Mouse (Mus musculus): ENCODE data around the gene Hacl1.

Hacl1 gene

DNA sequence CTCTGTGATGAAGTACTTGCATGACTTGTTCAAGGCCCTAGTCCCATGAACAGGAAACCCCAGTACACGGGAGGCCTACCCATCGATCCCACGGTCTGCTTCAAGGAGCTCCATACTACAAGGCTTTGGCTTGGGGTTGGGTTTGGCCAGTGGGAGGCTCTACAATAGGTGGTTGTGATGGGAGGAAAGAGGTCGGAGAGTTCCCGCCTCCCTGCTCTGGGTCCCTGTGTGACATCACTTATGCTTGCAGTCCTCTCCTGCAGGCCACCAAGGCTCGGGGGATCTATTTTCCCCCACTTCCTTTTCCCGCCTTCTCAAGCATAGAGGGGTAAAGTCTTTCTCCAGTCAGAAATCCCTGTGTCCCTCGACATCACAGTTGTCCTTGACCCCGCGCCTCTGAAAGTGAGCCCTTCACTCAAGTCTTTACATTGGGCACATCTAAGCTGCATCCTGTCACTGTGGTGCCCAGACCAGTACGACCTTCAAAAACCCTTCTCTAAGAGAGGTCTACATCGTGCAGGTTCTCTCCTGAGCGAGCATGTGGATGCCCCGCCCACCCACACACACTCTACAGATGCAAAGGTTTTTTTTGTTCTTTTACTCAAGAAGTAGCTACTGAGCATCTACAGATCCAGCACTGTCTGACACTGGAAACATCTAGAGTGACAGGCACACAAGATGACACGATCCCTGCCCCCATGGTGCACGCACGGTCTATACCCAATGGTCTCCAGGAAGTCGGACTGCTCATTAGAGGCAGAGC lies 66.0 kb downstream of the Hacl1 start:
- DNase-seq (ENCODE audit: low spot score): no peak

DNA sequence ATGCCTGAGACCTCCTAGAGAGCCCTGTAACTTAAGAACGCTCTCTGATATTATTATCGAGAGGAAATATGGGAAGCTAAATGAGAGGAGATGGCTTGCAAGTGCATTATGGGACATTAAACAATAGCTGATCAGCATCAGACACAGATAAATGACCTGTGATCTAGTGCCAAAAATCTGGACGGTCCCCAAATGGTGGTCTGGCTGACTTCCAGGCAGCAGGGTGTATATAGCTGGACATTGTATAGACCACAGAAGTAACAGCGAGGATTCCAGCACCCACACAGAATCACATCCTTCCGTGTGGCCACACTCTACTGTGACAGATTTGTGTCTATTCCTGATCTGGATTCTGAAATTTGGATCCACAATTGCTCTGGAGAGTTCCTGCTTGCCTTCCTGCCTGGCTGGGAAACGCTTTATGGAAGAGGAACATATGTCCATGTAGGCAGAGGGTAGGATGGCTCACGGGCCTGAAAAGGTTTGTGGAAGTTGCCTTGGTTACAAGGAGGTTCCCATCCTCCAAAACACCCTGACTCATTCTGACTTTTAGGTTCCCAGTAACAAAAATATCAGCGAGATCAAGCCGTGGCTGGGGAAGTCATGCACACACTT lies 68.4 kb downstream of the Hacl1 start:
- DNase-seq (ENCODE audit: low spot score): no peak

DNA sequence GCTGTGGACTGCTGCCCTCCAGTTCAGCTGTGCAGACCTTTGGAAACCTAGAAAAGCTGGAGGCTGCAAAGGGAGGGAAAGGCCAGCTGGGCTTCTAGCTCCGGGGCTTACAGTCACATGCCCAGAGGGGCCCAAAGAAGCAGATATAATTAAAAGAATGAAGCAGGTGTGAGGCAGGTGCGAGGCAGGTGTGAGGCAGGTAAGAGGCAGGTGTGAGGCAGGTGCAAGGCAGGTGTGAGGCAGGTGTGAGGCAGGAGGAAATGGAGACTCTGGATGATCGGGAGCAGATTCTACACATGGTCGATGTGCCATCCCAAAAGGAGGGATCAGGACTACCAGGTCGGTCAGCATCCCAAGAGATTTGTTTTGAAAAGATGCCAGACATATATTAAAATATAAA lies 69.7 kb downstream of the Hacl1 start:
- no peak for DNase-seq (ENCODE audit: low spot score)

DNA sequence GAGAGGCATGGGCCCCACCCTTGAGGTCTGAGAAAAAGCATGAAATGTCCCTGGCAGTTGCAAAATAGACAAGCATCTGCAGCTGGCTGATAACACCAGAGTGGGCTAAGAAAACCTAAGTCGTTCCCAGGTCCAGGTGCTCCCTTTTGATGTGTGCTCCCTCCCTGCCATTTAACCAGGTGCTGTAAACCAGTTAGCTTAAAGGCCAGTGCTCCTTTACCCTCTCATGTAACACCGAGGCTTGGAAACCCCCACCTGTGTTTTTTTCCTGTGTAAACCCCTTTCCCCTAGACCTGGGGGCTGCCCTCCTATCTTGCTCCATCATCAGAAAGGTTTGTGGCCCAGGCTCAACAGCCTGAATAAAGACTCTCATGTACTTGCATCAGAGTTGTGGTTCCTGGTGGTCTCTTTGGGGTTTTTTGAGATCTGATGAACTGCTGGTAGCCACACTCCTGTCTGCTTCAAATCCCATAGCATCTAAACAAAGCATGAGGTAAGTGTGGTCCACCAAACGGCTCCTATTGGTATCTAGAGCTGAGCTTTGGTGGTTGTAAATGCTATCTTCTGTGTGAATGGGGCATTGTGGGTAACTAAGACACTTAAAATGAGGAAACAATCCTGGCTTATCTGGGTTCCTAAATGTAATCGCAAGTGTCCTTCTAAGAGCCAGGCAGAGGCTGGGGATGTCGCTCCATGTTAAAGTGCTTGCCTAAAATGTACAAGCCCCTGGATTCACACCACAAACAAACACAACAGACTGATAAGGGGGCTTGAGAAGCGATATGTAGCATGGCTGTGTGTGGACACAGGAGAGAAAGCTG lies 70.7 kb downstream of the Hacl1 start:
- no peak for DNase-seq (ENCODE audit: low spot score)

DNA sequence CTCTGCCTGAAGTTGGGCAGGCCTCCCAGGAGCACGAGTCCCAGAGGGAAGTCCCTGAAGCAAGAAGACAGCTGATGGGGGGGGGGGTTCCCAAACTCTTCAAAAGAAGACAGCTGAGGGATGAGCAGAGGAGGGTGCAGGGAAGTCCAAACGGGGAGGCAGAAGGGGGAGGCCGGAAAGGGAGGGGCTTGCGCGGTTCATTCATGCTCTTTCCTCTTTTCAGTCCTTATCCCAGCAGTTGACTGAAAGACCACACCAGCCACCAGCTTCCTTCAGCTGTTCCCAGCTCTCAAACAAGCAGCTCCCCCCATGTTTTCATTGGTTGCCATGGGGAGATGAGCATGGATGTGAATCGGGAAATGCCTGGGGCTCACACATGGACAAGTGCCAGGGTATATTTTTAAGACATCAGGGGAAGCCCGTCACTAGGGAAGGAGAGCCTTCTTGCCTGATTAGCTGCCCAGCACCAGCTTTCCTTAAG lies 71.9 kb downstream of the Hacl1 start:
- no peak for DNase-seq (ENCODE audit: low spot score)

DNA sequence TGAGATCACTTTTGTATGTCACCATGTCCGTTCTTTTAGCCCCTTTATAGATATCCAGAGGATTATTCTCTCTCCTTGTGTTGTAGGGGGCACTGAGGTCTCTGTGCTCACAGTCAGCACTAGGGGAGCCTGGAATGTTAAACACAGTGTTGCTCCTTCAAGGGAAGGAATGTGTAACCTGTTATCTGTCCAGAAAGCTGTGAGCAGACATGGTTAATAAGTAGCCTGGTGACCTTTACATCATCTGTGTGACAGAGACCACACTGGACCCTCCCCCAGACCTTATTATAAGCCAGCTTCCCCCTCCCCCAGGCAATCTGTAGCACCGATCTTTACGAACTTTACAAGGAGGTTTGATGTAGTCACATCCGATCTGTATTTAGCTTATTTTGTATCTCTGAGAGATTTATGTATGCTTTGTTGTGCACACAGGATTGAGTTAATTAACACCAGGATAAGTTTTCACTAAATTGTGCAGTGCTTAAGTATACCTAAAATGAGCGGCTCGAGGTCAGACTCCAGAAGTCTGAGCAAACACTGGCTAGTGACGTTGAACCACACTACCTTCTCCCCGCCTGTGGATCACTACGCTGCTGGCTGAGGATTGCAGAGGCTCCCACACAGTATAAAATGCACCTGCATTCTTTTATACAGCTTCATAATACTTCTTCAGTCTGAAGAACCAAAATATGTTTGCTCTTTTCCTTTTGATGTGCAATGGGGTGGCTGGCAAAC lies 75.4 kb downstream of the Hacl1 start:
- no peak for DNase-seq (ENCODE audit: low spot score)

DNA sequence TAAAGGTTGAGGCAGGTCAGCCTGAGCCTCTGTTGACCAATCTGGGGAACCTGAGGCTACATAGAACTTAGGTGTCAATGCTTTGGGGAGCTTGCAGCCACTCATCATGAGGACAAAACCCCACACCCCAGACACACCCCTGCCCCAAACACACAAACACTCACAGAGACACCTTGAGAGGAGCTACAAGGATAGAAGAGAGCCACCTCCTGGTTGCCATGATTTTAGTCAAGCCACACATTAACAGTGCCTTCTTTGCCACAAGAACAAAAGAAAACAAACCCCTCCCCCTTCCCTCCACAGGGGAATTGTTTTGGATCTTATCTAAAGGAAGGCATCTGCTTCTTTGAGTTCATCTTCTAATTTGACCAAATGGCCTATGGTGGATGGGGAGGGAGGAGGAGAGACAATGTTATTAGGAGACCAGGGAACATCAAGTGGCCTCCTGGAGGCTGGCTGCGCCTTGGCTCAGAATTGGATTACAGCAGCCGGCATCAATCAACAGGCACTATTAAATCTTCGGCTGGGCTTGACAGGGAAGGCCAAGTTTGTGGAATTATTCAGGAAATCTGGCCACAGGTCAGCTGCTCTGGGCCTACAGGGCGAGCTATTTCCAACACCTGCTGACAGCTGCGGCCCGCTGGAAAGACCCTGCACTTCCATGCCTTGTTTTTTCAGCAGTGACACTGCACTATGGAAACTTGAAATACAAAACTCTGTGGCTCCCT lies 76.5 kb downstream of the Hacl1 start:
- DNase-seq (ENCODE audit: low spot score): no peak

DNA sequence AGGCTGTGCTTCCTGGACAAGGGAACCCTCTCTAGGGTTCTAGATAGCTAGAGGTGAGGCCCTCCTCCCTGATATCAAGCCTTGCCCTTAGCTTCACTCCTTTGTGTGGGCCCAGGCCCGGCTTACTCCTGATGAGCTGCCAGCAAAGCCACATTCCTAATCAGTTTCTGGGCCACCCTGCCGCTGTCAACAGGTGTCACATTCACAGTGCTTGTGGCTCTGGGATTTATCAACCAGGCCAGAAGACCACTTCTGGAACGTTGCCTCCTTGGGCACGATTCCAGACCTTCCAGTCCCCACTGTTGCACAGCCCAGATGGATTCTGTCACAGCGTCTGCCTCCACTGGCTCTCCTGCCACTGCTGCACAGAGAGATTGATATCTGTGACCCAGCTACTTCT lies 80.2 kb downstream of the Hacl1 start:
- DNase-seq (ENCODE audit: low spot score): no peak

DNA sequence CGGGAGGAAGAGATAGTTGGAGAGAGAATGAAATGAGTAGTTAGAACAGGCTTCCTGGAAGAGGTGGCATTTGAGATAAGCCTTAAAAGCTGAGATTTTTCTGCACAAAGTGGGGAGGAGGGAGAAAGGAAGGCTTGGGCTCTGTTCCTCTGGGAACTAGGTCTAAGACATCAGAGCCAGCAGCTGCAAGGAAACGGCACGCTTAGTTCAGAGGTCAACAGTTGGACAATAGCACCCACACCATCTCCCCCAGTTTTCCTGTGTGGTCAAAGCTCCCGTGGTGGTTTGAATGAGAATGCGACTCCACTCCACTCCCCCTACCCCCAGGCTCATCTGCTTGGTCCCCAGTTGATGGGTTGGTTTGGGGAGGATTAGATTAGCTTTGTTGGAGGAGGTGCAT lies 81.9 kb downstream of the Hacl1 start:
- no peak for DNase-seq (ENCODE audit: low spot score)

DNA sequence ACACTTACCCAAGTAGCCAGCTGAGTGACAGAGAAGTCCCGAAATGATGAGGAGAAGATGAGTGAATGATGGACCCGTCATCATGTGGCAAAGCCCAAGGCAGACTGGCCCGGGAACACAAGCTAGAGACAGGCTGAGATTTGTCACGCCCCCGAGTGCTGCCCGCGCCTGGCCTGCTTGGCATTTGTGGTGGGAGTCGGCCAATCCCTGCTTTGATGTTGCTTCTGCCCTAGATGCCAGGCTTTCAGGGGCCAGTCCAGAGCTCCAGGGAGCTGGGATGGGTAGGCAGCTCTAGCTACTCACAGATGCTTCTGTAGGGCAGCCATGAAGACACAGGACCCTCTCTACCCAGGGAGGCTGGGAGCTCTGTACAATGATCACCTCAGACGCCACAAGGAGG lies 83.3 kb downstream of the Hacl1 start:
- DNase-seq (ENCODE audit: low spot score): no peak

DNA sequence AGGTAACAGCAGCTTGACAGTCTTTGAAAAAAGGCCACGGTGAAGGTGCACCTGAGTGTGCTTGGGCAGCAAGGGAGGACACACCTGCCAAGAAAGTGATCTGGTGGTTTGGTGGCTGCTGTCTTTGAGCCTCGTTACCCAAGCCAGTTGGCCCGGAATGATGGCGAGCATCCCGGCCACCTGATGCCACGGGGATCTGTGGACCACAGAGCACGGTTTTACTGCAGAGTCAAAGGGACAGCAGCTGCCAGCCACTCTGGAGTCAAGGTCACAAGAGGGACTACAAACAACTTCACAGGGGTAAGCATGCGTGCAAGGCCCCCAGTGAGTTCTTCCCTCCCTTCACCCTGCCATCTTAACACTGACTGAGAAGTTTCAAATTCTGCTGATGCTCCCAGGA lies 83.8 kb downstream of the Hacl1 start:
- no peak for DNase-seq (ENCODE audit: low spot score)

DNA sequence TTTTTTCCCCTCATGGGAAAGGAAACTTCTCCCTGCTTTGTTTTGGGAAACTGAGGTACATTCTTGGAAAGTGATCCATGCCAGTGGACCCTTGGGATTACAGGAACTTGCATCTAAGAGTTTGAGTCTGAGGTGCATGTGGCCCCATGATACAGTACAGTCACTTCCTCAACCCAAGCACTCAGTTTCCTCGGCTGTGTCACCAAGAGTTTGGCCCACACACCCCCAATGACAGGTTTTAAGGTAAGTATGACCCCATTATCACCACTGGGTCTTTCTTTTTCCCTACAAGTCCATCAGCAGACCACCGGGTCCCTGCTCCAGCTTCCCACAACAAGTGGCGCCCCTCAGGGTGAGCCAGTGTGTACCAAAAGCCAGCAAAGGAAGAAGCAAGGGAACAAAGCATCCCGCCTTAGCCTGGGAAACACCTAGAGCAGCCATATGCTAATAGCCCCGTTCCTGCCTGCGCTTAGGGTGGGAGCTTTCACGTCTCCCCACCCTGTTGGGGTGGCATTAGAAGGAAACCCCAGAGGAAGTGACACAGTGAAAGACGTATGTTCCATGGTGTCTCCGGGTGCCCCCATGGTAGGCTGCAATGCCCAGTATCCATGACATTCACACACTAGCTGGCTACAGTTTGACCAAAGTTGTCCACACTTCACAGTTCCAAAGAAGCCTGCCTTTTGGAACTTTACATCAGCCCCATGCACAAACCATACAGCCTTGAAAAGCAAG lies 84.4 kb downstream of the Hacl1 start:
- DNase-seq (ENCODE audit: low spot score): no peak

DNA sequence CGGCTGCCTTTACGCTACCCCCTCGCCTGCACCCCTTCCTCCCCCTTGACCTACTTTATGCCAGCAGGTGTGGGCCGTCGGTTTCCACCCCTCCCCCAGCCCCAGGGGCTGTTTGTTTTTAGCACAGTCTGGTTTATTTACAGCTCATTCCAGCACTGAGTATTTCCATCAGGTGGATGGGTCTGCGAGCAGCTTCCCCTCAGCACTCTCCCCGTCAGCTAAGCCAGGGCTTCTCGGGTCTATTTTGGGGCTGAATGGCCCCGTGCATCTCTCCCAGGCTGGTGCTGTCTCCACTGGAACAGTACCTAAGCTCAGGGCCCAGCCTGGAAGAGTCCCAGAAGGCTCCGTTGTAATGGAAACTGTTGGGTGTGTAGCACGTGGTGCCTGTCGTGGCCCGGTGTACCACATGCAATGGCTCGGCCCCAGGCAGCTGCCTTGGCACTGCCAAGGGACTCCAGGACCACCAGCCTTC lies 85.1 kb downstream of the Hacl1 start:
- DNase-seq (ENCODE audit: low spot score): no peak

DNA sequence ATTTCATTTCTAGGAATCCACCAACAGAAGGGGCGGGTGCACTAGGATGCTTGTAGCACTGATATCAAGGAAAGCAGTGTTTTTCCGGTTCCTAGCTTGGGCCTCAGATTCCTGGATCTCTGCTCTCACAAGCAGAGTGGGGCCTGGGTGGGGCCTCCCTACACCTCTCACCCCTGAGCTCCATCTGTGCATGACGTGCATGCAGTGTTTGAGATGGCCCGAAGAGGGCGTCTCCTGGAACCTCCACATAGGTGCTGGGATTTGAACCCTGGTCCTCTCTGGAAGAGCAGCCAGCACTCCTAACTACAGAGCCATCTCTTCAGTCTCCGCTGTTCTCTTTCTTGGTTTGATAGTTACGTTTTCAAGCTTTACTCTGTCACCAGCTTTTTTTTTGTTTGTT lies 86.1 kb downstream of the Hacl1 start:
- DNase-seq (ENCODE audit: low spot score): no peak

Measured in ovary, adult 18-20 months (tissue).